Mouse (Mus musculus) liver, embryonic 16.5 days (tissue): ENCODE results near the gene Kiss1. TPM values are rescaled to one million over a fixed set of nuclear protein-coding genes. Genes with fewer than 3 reads are reported as not detected.

Experiments used
- ATAC-seq: fragments of 200-750 bp; cut with Nextera tagmentation; 2 replicates; pipeline ENCODE4 v1.8.0; 2017; ENCODE audit warnings: low read depth, mild to moderate bottlenecking, moderate number of reproducible peaks, moderate library complexity
- H3K27ac ChIP-seq: fragments of 300-500 bp; sonication (generic); 2 replicates; pipeline ENCODE4 v1.5.1; 2014; ENCODE audit warnings: mild to moderate bottlenecking, low read length
- H3K27me3 ChIP-seq: fragments of 300-500 bp; sonication (generic); 2 replicates; pipeline ENCODE4 v1.6.1; 2014; ENCODE audit warnings: low read depth, low read length, mixed read lengths; ENCODE audit not compliant: control insufficient read depth, insufficient read depth
- H3K36me3 ChIP-seq: fragments of 300-500 bp; sonication (generic); 2 replicates; pipeline ENCODE4 v1.6.1; 2014; ENCODE audit warnings: mild to moderate bottlenecking; ENCODE audit not compliant: control insufficient read depth, insufficient read depth
- H3K4me1 ChIP-seq: fragments of 300-500 bp; sonication (generic); 2 replicates; pipeline ENCODE4 v1.6.1; 2014; ENCODE audit warnings: low read depth, low read length, mixed read lengths; ENCODE audit not compliant: control insufficient read depth
- H3K4me2 ChIP-seq: fragments of 300-500 bp; sonication (generic); 2 replicates; pipeline ENCODE4 v1.6.1; 2014; ENCODE audit warnings: low read depth, low read length, mixed read lengths
- H3K4me3 ChIP-seq: fragments of 300-500 bp; sonication (generic); 2 replicates; pipeline ENCODE4 v1.5.1; 2014; ENCODE audit warnings: low read depth, mild to moderate bottlenecking, low read length
- H3K9ac ChIP-seq: fragments of 300-500 bp; sonication (generic); 2 replicates; pipeline ENCODE4 v1.6.1; 2014; ENCODE audit warnings: low read depth, low read length
- H3K9me3 ChIP-seq: fragments of 300-500 bp; sonication (generic); replicated peaks from 2 replicates; pipeline ENCODE4 v1.6.1; 2016; ENCODE audit warnings: low read length; ENCODE audit not compliant: control insufficient read depth
- WGBS: fragments of 180-500 bp; shearing (Covaris S2); extraction: QIAGEN DNeasy Blood & Tissue Kit; methylation state at CpG from one replicate; pipeline ENCODE4 v1.1.7; 2014; ENCODE audit not compliant: insufficient replicate concordance; 5-methylcytosine and 5-hydroxymethylcytosine counted together
- polyA plus RNA-seq: library from polyadenylated mRNA; unstranded; fragments of >200 nt; fragmentation: Nextera tagmentation; extraction: Ambion mirVana; gene quantifications from 2 replicates; pipeline ENCODE4 v1.2.1, GENCODE M21; 2015

Gene Kiss1
- polyA plus RNA-seq, 1 experiment from 2014 or later, result not detected

DNA sequence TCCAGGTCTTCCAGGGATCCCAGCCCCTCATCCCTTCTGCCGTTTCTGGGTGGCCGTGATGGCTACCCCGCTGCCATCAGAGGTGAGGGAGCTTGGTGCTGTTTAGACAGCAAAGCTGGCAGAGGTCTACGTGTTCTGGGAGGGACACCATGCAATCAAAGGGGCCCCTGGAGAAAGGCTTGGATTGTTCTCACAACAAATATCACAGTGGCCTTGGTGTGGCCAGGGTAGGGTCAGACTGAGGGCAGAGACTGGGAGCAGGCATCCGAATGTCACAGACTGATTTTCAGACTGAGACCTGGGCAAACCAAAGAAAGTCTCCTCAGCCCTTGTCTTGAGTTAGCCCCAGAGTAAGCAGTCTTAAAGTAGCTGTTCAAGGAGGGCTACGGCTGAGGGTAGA lies 49.8 kb downstream of the Kiss1 start:
- H3K9ac ChIP-seq, result no peak overlapping the region
- peaks cover 15% of the 10 kb centered on the region for H3K4me1 ChIP-seq
- peak overlapping the region; percentile 57 for H3K27ac ChIP-seq
- 63% methylated on average over 6 of the region's 6 CpGs for WGBS
- H3K36me3 ChIP-seq, result no peaks in the 10 kb centered on the region
- ATAC-seq, result no peak
- H3K9me3 ChIP-seq, result no peaks in the 10 kb centered on the region
- no peak overlapping the region for H3K4me3 ChIP-seq
- H3K4me2 ChIP-seq, result no peak overlapping the region
- H3K27me3 ChIP-seq, result no peaks in the 10 kb centered on the region

DNA sequence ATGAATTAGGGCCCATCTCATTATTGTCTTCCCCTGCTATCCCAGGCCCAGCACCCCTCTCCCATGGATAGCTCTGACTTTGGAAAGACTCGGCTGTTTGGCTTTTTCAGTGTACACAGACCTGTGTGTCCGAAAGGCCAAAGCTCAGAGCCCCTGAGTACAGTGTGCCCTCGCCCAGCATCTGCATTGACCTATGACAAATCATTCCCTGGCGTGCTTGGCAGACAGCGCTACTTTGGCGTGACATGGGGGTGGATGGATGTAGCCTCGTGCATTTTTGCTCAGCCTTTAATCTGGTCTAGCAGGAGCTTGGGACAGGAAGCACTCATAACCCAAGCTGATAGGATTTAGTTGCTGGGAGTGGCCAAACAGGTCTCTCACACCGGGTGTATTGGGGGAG lies 50.4 kb downstream of the Kiss1 start:
- peak overlapping the region; percentile 75 for H3K27ac ChIP-seq
- ATAC-seq, result peak; percentile 82
- H3K9ac ChIP-seq, result no peak overlapping the region
- no peaks in the 10 kb centered on the region for H3K9me3 ChIP-seq
- 21% methylated on average over 8 of the region's 8 CpGs for WGBS
- H3K4me1 ChIP-seq, result peaks cover 15% of the 10 kb centered on the region
- no peak overlapping the region for H3K4me3 ChIP-seq
- no peaks in the 10 kb centered on the region for H3K27me3 ChIP-seq
- H3K4me2 ChIP-seq, result no peak overlapping the region
- no peaks in the 10 kb centered on the region for H3K36me3 ChIP-seq

DNA sequence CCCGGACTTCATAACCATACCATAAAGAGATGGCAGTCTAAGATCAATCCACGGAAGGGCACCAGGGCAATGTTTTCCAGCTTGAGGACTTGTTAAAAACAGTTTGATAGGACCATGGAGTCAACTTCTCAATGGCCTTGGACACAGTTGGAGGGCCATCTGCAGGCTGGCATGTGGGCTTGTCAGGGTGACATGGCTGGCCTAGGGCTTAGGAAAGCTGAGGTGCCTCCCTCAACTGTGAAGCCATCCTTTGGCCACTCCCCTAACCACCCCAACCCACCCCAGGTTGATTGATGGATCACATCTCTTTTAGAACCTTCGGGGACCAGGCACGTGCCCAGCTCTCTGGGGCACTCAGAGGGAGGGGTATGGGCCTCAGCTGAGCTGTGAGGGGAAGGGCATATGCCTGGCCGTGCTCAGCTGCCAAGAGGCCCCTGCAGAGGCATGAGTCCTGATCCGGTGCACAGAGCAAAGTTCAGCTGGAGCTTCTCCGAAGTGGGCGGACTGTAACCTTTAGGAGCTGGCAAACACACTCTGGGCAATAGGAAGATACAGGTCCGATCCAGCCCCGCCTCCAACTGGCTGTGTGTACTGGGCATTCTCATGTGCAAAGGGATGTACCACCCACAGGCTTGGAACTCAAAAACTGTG lies 54.1 kb downstream of the Kiss1 start:
- ATAC-seq, result peak; percentile 67
- Histone ChIP-seq H3K4me1 (peaks cover 3% of the 10 kb centered on the region), H3K9ac (no peak overlapping the region), H3K36me3 (no peaks in the 10 kb centered on the region), H3K27me3 (no peaks in the 10 kb centered on the region), H3K27ac (peak overlapping the region; percentile 38; the same call in 1 of the 2 replicates), H3K4me3 (no peak overlapping the region), H3K4me2 (no peak overlapping the region), H3K9me3 (no peaks in the 10 kb centered on the region)
- 40% methylated on average over 10 of the region's 10 CpGs for WGBS

DNA sequence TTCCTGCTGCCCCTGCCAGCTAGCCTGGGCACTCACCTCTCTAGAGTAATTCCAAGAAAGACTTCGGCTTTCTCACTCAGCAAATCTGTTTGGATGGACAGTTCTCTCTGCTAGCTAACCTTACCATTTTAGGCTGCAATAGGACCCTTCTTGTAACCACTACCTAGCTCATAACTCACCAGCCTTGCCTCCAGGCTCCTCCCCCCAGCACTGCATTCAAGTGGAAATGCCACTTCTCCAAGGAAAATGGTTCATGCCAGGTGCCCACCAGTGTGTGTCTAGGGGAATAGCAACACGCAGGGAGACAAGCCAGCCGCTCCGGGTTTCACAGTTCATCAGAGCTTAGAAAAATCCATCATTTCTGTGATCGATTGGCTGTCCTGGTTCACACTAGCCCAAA lies 55.9 kb downstream of the Kiss1 start:
- Histone ChIP-seq H3K4me1 (peaks cover 2% of the 10 kb centered on the region), H3K4me2 (no peak overlapping the region), H3K9ac (no peak overlapping the region), H3K4me3 (no peak overlapping the region), H3K9me3 (no peaks in the 10 kb centered on the region), H3K36me3 (no peaks in the 10 kb centered on the region), H3K27ac (no peak overlapping the region), H3K27me3 (no peaks in the 10 kb centered on the region)
- WGBS, result 65% methylated on average over 5 of the region's 5 CpGs
- no peak for ATAC-seq

Other genes starting within 250 kb of the Kiss1 start
- gene Ppp1r15b, start 190.7 kb upstream of the Kiss1 start, polyA plus RNA-seq, result 46.1 and 48.9 TPM in 2 replicates
- 2.8 and 3.7 TPM in 2 replicates for gene Plekha6, start 157.7 kb upstream of the Kiss1 start, polyA plus RNA-seq
- gene Golt1a, start 12.1 kb upstream of the Kiss1 start, polyA plus RNA-seq, result 7.8 and 10.2 TPM in 2 replicates
- 0.56 and 0.72 TPM in 2 replicates for gene Ren1, start 28.6 kb downstream of the Kiss1 start, polyA plus RNA-seq
- gene Etnk2, start 41.7 kb downstream of the Kiss1 start, polyA plus RNA-seq, result 15.5 and 20.3 TPM in 2 replicates
- gene Sox13, start 102.5 kb downstream of the Kiss1 start, polyA plus RNA-seq, result 1.4 and 1.7 TPM in 2 replicates